Mouse (Mus musculus): ENCODE data around the gene Snurf. TPM values are rescaled to one million over a fixed set of nuclear protein-coding genes. Genes with fewer than 3 reads are reported as not detected.

Gene Snurf
- not detected in 2 replicates for polyA plus RNA-seq (2012; rRNA removed; ENCODE audit: low replicate concordance)

GRCm38 (mm10) chr7:60004606-60005330 is at the start of gene Snurf, which contains the start of gene Gm38393:
TSS of gene Snurf (minus strand) at chr7:60005049.
TSS of gene Gm38393 (minus strand) at chr7:60005064.

Other genes starting within 250 kb of the Snurf start
- 0.05 and 6.9 TPM in 2 replicates for gene Gm38393, start within 50 bp of the Snurf start, polyA plus RNA-seq (2012; rRNA removed; ENCODE audit: low replicate concordance)
- gene Snrpn, start 135.2 kb upstream of the Snurf start, polyA plus RNA-seq (2012; rRNA removed; ENCODE audit: low replicate concordance), result 19.5 and 23.8 TPM in 2 replicates